Mouse (Mus musculus): ENCODE data around the gene Cenpu. TPM values are rescaled to one million over a fixed set of nuclear protein-coding genes. Genes with fewer than 3 reads are reported as not detected.

The Cenpu gene
- polyA plus RNA-seq, 1 experiment from 2014 or later = 8.2 TPM

- TF ChIP-seq EP300 (IDR thresholded peaks at IDR 0.05; ENCODE audit: low read depth) (no peak), CTCF (IDR thresholded peaks at IDR 0.05; ENCODE audit: low read depth) (no peak)
- WGBS (ENCODE audit: insufficient replicate concordance) = 86% methylated on average over 5 of the region's 5 CpGs
- ATAC-seq (no peak), DNase-seq (no peak)
- Histone ChIP-seq H3K9me3 (ENCODE audit: low read length) (no peaks in the 10 kb centered on the region), H3K27ac (ENCODE audit: low read depth) (peak overlapping the region; percentile 96), H3K27me3 (ENCODE audit: insufficient read depth, low read length) (no peaks in the 10 kb centered on the region), H3K4me3 (ENCODE audit: low read depth, low read length) (no peak overlapping the region), H3K9ac (replicated peaks) (peak overlapping the region; percentile 31), H3K4me2 (ENCODE audit: low read depth, low read length) (peak overlapping the region; percentile 61; the same call in 1 of the 2 replicates), H3K4me1 (ENCODE audit: insufficient read depth) (peaks cover 30% of the 10 kb centered on the region), H3K36me3 (replicated peaks; ENCODE audit: insufficient read depth, low read length) (no peaks in the 10 kb centered on the region)
Measured at GRCm38 (mm10) chr8:46545854-46546253, 6.0 kb upstream of the Cenpu start.

- Histone ChIP-seq H3K4me1 (ENCODE audit: insufficient read depth) (peaks cover 25% of the 10 kb centered on the region), H3K9me3 (ENCODE audit: low read length) (no peaks in the 10 kb centered on the region), H3K4me2 (ENCODE audit: low read depth, low read length) (peak overlapping the region; percentile 61), H3K9ac (replicated peaks) (peak overlapping the region; percentile 31), H3K27me3 (ENCODE audit: insufficient read depth, low read length) (no peaks in the 10 kb centered on the region), H3K27ac (ENCODE audit: low read depth) (peak overlapping the region; percentile 96), H3K36me3 (replicated peaks; ENCODE audit: insufficient read depth, low read length) (no peaks in the 10 kb centered on the region), H3K4me3 (ENCODE audit: low read depth, low read length) (0 out of 2 replicates have a peak overlapping the region, but pooled peaks have one; percentile 17)
- 38% methylated on average over 11 of the region's 11 CpGs for WGBS (ENCODE audit: insufficient replicate concordance)
- ATAC-seq (peak; percentile 75), DNase-seq (peak; percentile 75)
- peak; percentile 99 for TF ChIP-seq EP300 (IDR thresholded peaks at IDR 0.05; ENCODE audit: low read depth)
- no peak; the same call in 1 of the 2 replicates for TF ChIP-seq CTCF (IDR thresholded peaks at IDR 0.05; ENCODE audit: low read depth)
Measured at GRCm38 (mm10) chr8:46546431-46547176, 5.2 kb upstream of the Cenpu start.

- peak overlapping the region; percentile 31 for H3K9ac ChIP-seq (replicated peaks)
- H3K27me3 ChIP-seq (ENCODE audit: insufficient read depth, low read length) = no peaks in the 10 kb centered on the region
- 0 out of 2 replicates have a peak overlapping the region, but pooled peaks have one; percentile 17 for H3K4me3 ChIP-seq (ENCODE audit: low read depth, low read length)
- H3K4me2 ChIP-seq (ENCODE audit: low read depth, low read length) = peak overlapping the region; percentile 61
- peaks cover 25% of the 10 kb centered on the region for H3K4me1 ChIP-seq (ENCODE audit: insufficient read depth)
- peak; percentile 28 for ATAC-seq
- H3K36me3 ChIP-seq (replicated peaks; ENCODE audit: insufficient read depth, low read length) = no peaks in the 10 kb centered on the region
- TF ChIP-seq CTCF (IDR thresholded peaks at IDR 0.05; ENCODE audit: low read depth) = peak; percentile 91
- 0 out of 2 replicates have a peak, but pooled peaks have one; percentile 1 for TF ChIP-seq EP300 (IDR thresholded peaks at IDR 0.05; ENCODE audit: low read depth)
- H3K9me3 ChIP-seq (ENCODE audit: low read length) = no peaks in the 10 kb centered on the region
- peak overlapping the region; percentile 96 for H3K27ac ChIP-seq (ENCODE audit: low read depth)
- WGBS (ENCODE audit: insufficient replicate concordance) = 15% methylated on average over 4 of the region's 4 CpGs
- peak; percentile 61 for DNase-seq
Measured at GRCm38 (mm10) chr8:46547245-46547644, 4.6 kb upstream of the Cenpu start.

GRCm38 (mm10) chr8:46550058-46550457 lies 1.8 kb upstream of the Cenpu start:
- ATAC-seq (no peak), DNase-seq (no peak)
- Histone ChIP-seq H3K36me3 (replicated peaks; ENCODE audit: insufficient read depth, low read length) (peaks cover 4% of the 10 kb centered on the region; the same call in 1 of the 2 replicates), H3K4me3 (ENCODE audit: low read depth, low read length) (no peak overlapping the region), H3K9me3 (ENCODE audit: low read length) (no peaks in the 10 kb centered on the region), H3K9ac (replicated peaks) (no peak overlapping the region), H3K4me1 (ENCODE audit: insufficient read depth) (peaks cover 26% of the 10 kb centered on the region), H3K4me2 (ENCODE audit: low read depth, low read length) (no peak overlapping the region), H3K27ac (ENCODE audit: low read depth) (no peak overlapping the region), H3K27me3 (ENCODE audit: insufficient read depth, low read length) (no peaks in the 10 kb centered on the region)
- TF ChIP-seq EP300 (IDR thresholded peaks at IDR 0.05; ENCODE audit: low read depth) = no peak
- TF ChIP-seq CTCF (IDR thresholded peaks at IDR 0.05; ENCODE audit: low read depth) = no peak
- 82% methylated on average over 8 of the region's 8 CpGs for WGBS (ENCODE audit: insufficient replicate concordance)

DNA sequence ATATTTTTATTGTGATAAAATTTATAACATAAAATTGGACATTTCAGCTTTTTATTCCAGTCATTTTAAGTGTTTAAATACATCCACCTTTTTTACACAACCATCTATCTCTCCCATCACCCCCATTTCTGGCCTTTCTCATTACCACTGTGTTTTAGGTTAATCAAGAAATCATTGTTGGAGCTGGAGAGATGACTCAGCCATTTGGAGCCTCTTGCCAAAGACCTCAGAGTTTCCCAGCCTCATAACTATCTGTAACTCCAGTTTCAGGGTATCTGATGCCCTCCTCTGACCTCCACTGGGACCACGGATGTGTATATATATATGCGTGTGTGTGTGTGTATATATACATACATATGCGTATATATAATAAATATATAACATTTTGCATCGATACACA lies 799 bp upstream of the Cenpu start:
- peaks cover 7% of the 10 kb centered on the region; the same call in 1 of the 2 replicates for H3K36me3 ChIP-seq (replicated peaks; ENCODE audit: insufficient read depth, low read length)
- H3K27me3 ChIP-seq (ENCODE audit: insufficient read depth, low read length) = no peaks in the 10 kb centered on the region
- no peak overlapping the region; the same call in 1 of the 2 replicates for H3K9ac ChIP-seq (replicated peaks)
- peak overlapping the region; percentile 73 for H3K4me3 ChIP-seq (ENCODE audit: low read depth, low read length)
- peak overlapping the region; percentile 71 for H3K4me2 ChIP-seq (ENCODE audit: low read depth, low read length)
- no peak for TF ChIP-seq EP300 (IDR thresholded peaks at IDR 0.05; ENCODE audit: low read depth)
- no peak for TF ChIP-seq CTCF (IDR thresholded peaks at IDR 0.05; ENCODE audit: low read depth)
- no peak for DNase-seq
- H3K27ac ChIP-seq (ENCODE audit: low read depth) = peak overlapping the region; percentile 88
- H3K4me1 ChIP-seq (ENCODE audit: insufficient read depth) = peaks cover 20% of the 10 kb centered on the region
- ATAC-seq = no peak
- 37% methylated on average over 4 of the region's 4 CpGs for WGBS (ENCODE audit: insufficient replicate concordance)
- no peaks in the 10 kb centered on the region for H3K9me3 ChIP-seq (ENCODE audit: low read length)

DNA sequence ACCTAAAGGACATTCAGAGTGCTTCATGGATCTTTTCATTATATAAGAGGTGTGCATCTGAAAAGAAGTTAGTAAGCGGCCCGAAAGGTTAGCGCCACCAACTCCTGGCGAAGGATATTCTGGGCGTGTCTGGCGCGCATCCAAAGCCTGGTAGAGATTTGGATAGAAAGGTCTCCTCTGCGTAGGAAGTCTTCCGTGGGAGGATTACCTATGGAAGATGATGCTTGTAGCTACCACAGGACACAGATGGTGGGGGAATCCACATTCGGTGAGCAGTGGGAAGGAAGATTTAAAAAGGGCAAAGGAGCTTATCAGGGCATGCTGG lies 575 bp downstream of the Cenpu start:
- Histone ChIP-seq H3K9ac (replicated peaks) (peak overlapping the region; percentile 69), H3K4me3 (ENCODE audit: low read depth, low read length) (peak overlapping the region; percentile 73), H3K4me2 (ENCODE audit: low read depth, low read length) (peak overlapping the region; percentile 80), H3K27me3 (ENCODE audit: insufficient read depth, low read length) (no peaks in the 10 kb centered on the region), H3K27ac (ENCODE audit: low read depth) (peak overlapping the region; percentile 82), H3K9me3 (ENCODE audit: low read length) (no peaks in the 10 kb centered on the region), H3K36me3 (replicated peaks; ENCODE audit: insufficient read depth, low read length) (peaks cover 11% of the 10 kb centered on the region; the same call in 1 of the 2 replicates), H3K4me1 (ENCODE audit: insufficient read depth) (peaks cover 9% of the 10 kb centered on the region)
- DNase-seq (peak; percentile 76), ATAC-seq (no peak)
- TF ChIP-seq CTCF (IDR thresholded peaks at IDR 0.05; ENCODE audit: low read depth) (no peak), EP300 (IDR thresholded peaks at IDR 0.05; ENCODE audit: low read depth) (no peak)
- WGBS (ENCODE audit: insufficient replicate concordance) = 2% methylated on average over 10 of the region's 10 CpGs
